Mouse (Mus musculus) ovary, adult 18-20 months (tissue): ENCODE measurements at regions not wholly inside any gene's neighbourhood (a gene's known extent, or its start where the extent isn't known, plus 50 kb on each side); places are given as distances from the start of the nearest gene placed in this dataset.

Experiments used
- DNase-seq: peaks from one replicate; pipeline ENCODE4 v3.0.0; 2022; ENCODE audit warnings: low spot score, mixed read lengths

- no peak for DNase-seq
Observed at GRCm38 (mm10) chr16:97234321-97234720, 63.8 kb upstream of the Dscam start.

- DNase-seq = no peak
Observed at GRCm38 (mm10) chr16:97239626-97240025, 69.1 kb upstream of the Dscam start.

- no peak for DNase-seq
Observed at GRCm38 (mm10) chr16:97240085-97240484, 69.5 kb upstream of the Dscam start.

GRCm38 (mm10) chr16:97240859-97241360, 70.4 kb upstream of the Dscam start:
- no peak for DNase-seq

GRCm38 (mm10) chr16:97241639-97242038, 71.1 kb upstream of the Dscam start:
- DNase-seq = no peak

GRCm38 (mm10) chr16:97250488-97250887, 79.9 kb upstream of the Dscam start:
- no peak for DNase-seq

- no peak for DNase-seq
Observed at GRCm38 (mm10) chr16:97252551-97252950, 82.0 kb upstream of the Dscam start.

GRCm38 (mm10) chr16:97252997-97253635, 82.6 kb upstream of the Dscam start:
- DNase-seq = no peak

GRCm38 (mm10) chr16:97258821-97259220, 88.3 kb upstream of the Dscam start:
- no peak for DNase-seq

- DNase-seq = no peak
Observed at GRCm38 (mm10) chr16:97263451-97263850, 92.9 kb upstream of the Dscam start.

- no peak for DNase-seq
Observed at GRCm38 (mm10) chr16:97270417-97271133, 86.0 kb upstream of the Bace2 start.

- DNase-seq = no peak
Observed at GRCm38 (mm10) chr16:97271264-97271663, 85.3 kb upstream of the Bace2 start.

- peak; percentile 18 for DNase-seq
Observed at GRCm38 (mm10) chr16:97272035-97272631, 84.4 kb upstream of the Bace2 start.

- no peak for DNase-seq
Observed at GRCm38 (mm10) chr16:97278913-97279312, 77.6 kb upstream of the Bace2 start.

- no peak for DNase-seq
Observed at GRCm38 (mm10) chr16:97281615-97282110, 74.9 kb upstream of the Bace2 start.

GRCm38 (mm10) chr16:97282943-97283342, 73.6 kb upstream of the Bace2 start:
- no peak for DNase-seq

GRCm38 (mm10) chr16:97285886-97286447, 70.6 kb upstream of the Bace2 start:
- DNase-seq = no peak

- no peak for DNase-seq
Observed at GRCm38 (mm10) chr16:97286717-97287116, 69.8 kb upstream of the Bace2 start.

- DNase-seq = no peak
Observed at GRCm38 (mm10) chr16:97288634-97289033, 67.9 kb upstream of the Bace2 start.

GRCm38 (mm10) chr16:97292484-97293048, 64.0 kb upstream of the Bace2 start:
- DNase-seq = no peak

- DNase-seq = no peak
Observed at GRCm38 (mm10) chr16:97293273-97293672, 63.3 kb upstream of the Bace2 start.

- DNase-seq = no peak
Observed at GRCm38 (mm10) chr16:97297140-97297539, 59.4 kb upstream of the Bace2 start.
